Mouse (Mus musculus) heart, embryonic 13.5 days (tissue): Measurements from ENCODE around the gene Efcab2. TPM values are rescaled to one million over a fixed set of nuclear protein-coding genes. Genes with fewer than 3 reads are reported as not detected.
"Not testable (repeated sequence)": the region's sequence is repeated elsewhere in the genome, so short reads cannot be mapped to it uniquely, and the experiment has no call there.

ENCODE experiments used
- ATAC-seq: fragments of 200-750 bp; cut with Nextera tagmentation; 2 replicates; pipeline ENCODE4 v1.8.0; 2017; ENCODE audit warnings: moderate TSS enrichment; ENCODE audit not compliant: insufficient number of reproducible peaks, low FRiP score, low TSS enrichment; ENCODE audit errors: extremely low read depth
- H3K27ac ChIP-seq: fragments of 300-500 bp; sonication (generic); replicated peaks from 2 replicates; pipeline ENCODE4 v1.5.1; 2015; ENCODE audit warnings: moderate library complexity, mild to moderate bottlenecking, inconsistent platforms
- H3K27me3 ChIP-seq: fragments of 300-500 bp; sonication (generic); replicated peaks from 2 replicates; pipeline ENCODE4 v1.6.1; 2015; ENCODE audit warnings: mild to moderate bottlenecking, inconsistent platforms
- H3K36me3 ChIP-seq: fragments of 300-500 bp; sonication (generic); 2 replicates; pipeline ENCODE4 v1.6.1; 2015; ENCODE audit warnings: mild to moderate bottlenecking, inconsistent platforms
- H3K4me1 ChIP-seq: fragments of 300-500 bp; sonication (generic); 2 replicates; pipeline ENCODE4 v1.6.1; 2015; ENCODE audit warnings: inconsistent platforms
- H3K4me2 ChIP-seq: fragments of 300-500 bp; sonication (generic); 2 replicates; pipeline ENCODE4 v1.6.1; 2015; ENCODE audit warnings: inconsistent platforms, mild to moderate bottlenecking, moderate library complexity
- H3K4me3 ChIP-seq: fragments of 300-500 bp; sonication (generic); 2 replicates; pipeline ENCODE4 v1.5.1; 2015; ENCODE audit warnings: moderate library complexity, mild to moderate bottlenecking, inconsistent platforms
- H3K9ac ChIP-seq: fragments of 300-500 bp; sonication (generic); 2 replicates; pipeline ENCODE4 v1.6.1; 2015; ENCODE audit warnings: inconsistent platforms, mild to moderate bottlenecking, moderate library complexity
- H3K9me3 ChIP-seq: fragments of 300-500 bp; sonication (generic); 2 replicates; pipeline ENCODE4 v1.6.1; 2016; ENCODE audit warnings: inconsistent platforms
- whole genome bisulfite sequencing: fragments of 180-500 bp; shearing (Covaris S2); methylation state at CpG from one replicate; pipeline ENCODE4 v1.1.7; 2015; ENCODE audit warnings: mixed read lengths; 5-methylcytosine and 5-hydroxymethylcytosine counted together
- polyA plus RNA-seq: library from polyadenylated mRNA; unstranded; fragments of >200 nt; fragmentation: Nextera tagmentation; extraction: Ambion mirVana; gene quantifications from 2 replicates; pipeline ENCODE4 v1.2.1, GENCODE M21; 2015

The Efcab2 gene
- polyA plus RNA-seq, 1 experiment from 2014 or later: 12.3 TPM

- peak; percentile 81 for ATAC-seq
- WGBS: under 1% methylated on average over 23 of the region's 23 CpGs
- no peaks in the 10 kb centered on the region for H3K27me3 ChIP-seq
These were observed 407 bp upstream of the Efcab2 start for GRCm38 (mm10) chr1:178405445-178405911.

GRCm38 (mm10) chr1:178406765-178407645 is 1.1 kb downstream of the Efcab2 start:
- no peak for ATAC-seq
- WGBS: 61% methylated on average over 12 of the region's 12 CpGs
- no peaks in the 10 kb centered on the region for H3K36me3 ChIP-seq

More at GRCm38 (mm10) chr1:178405445-178405911, 407 bp upstream of the Efcab2 start:
- Histone ChIP-seq H3K36me3 (no peaks in the 10 kb centered on the region), H3K4me1 (peaks cover 8% of the 10 kb centered on the region), H3K9me3 (no peaks in the 10 kb centered on the region), H3K27ac (peak overlapping the region; percentile 100), H3K4me2 (peak overlapping the region; percentile 79), H3K9ac (peak overlapping the region; percentile 99), H3K4me3 (peak overlapping the region; percentile 84)

GRCm38 (mm10) chr1:178407651-178408050 is 1.8 kb downstream of the Efcab2 start:
- Histone ChIP-seq H3K27me3 (no peaks in the 10 kb centered on the region), H3K27ac (no peak overlapping the region), H3K4me2 (no peak overlapping the region), H3K36me3 (no peaks in the 10 kb centered on the region), H3K4me3 (no peak overlapping the region), H3K9me3 (no peaks in the 10 kb centered on the region), H3K4me1 (peaks cover 8% of the 10 kb centered on the region), H3K9ac (no peak overlapping the region)
- 79% methylated on average over 2 of the region's 2 CpGs for WGBS
- ATAC-seq: no peak

More at GRCm38 (mm10) chr1:178406765-178407645, 1.1 kb downstream of the Efcab2 start:
- Histone ChIP-seq H3K9me3 (no peaks in the 10 kb centered on the region), H3K4me1 (peaks cover 8% of the 10 kb centered on the region), H3K4me2 (peak overlapping the region; percentile 79), H3K9ac (peak overlapping the region; percentile 99), H3K27me3 (no peaks in the 10 kb centered on the region), H3K27ac (peak overlapping the region; percentile 100), H3K4me3 (peak overlapping the region; percentile 84)

- no peak for ATAC-seq
- no peaks in the 10 kb centered on the region for H3K36me3 ChIP-seq
- no peak overlapping the region for H3K9ac ChIP-seq
- H3K27ac ChIP-seq: peak overlapping the region; percentile 65
- no peaks in the 10 kb centered on the region for H3K27me3 ChIP-seq
- H3K4me1 ChIP-seq: peaks cover 8% of the 10 kb centered on the region
- H3K9me3 ChIP-seq: no peaks in the 10 kb centered on the region
- no peak overlapping the region for H3K4me3 ChIP-seq
- 25% methylated on average over 4 of the region's 4 CpGs for WGBS
- no peak overlapping the region for H3K4me2 ChIP-seq
These were observed 3.0 kb downstream of the Efcab2 start for GRCm38 (mm10) chr1:178408901-178409361.

GRCm38 (mm10) chr1:178413367-178413766 is 7.5 kb downstream of the Efcab2 start:
- not testable (repeated sequence) for H3K27ac ChIP-seq, H3K27me3 ChIP-seq, H3K36me3 ChIP-seq, H3K9me3 ChIP-seq, H3K4me2 ChIP-seq, ATAC-seq, H3K9ac ChIP-seq, H3K4me3 ChIP-seq, H3K4me1 ChIP-seq
- 79% methylated on average over 2 of the region's 2 CpGs for WGBS

- no peaks in the 10 kb centered on the region for H3K27me3 ChIP-seq
These were observed 13.7 kb downstream of the Efcab2 start for GRCm38 (mm10) chr1:178419608-178420007.

GRCm38 (mm10) chr1:178423662-178424061 is 17.8 kb downstream of the Efcab2 start:
- 85% methylated on average over 1 of the region's 1 CpGs for WGBS

More at GRCm38 (mm10) chr1:178419608-178420007, 13.7 kb downstream of the Efcab2 start:
- no peaks in the 10 kb centered on the region for H3K4me1 ChIP-seq
- H3K9me3 ChIP-seq: no peaks in the 10 kb centered on the region
- WGBS: 81% methylated on average over 2 of the region's 2 CpGs
- no peak overlapping the region for H3K4me3 ChIP-seq
- no peak overlapping the region for H3K4me2 ChIP-seq
- H3K9ac ChIP-seq: no peak overlapping the region
- H3K27ac ChIP-seq: no peak overlapping the region
- no peak for ATAC-seq
- H3K36me3 ChIP-seq: no peaks in the 10 kb centered on the region

GRCm38 (mm10) chr1:178431619-178432444 is 25.9 kb downstream of the Efcab2 start:
- Histone ChIP-seq H3K27me3 (no peaks in the 10 kb centered on the region), H3K9me3 (no peaks in the 10 kb centered on the region), H3K4me2 (no peak overlapping the region), H3K36me3 (no peaks in the 10 kb centered on the region), H3K4me1 (peaks cover 13% of the 10 kb centered on the region; the same call in 1 of the 2 replicates), H3K9ac (no peak overlapping the region), H3K27ac (no peak overlapping the region), H3K4me3 (no peak overlapping the region)
- no peak for ATAC-seq
- 74% methylated on average over 4 of the region's 4 CpGs for WGBS

More at GRCm38 (mm10) chr1:178423662-178424061, 17.8 kb downstream of the Efcab2 start:
- Histone ChIP-seq H3K9me3 (no peaks in the 10 kb centered on the region), H3K4me2 (no peak overlapping the region), H3K4me1 (no peaks in the 10 kb centered on the region), H3K9ac (no peak overlapping the region), H3K36me3 (no peaks in the 10 kb centered on the region), H3K27me3 (no peaks in the 10 kb centered on the region), H3K4me3 (no peak overlapping the region), H3K27ac (no peak overlapping the region)
- ATAC-seq: no peak

- no peaks in the 10 kb centered on the region for H3K27me3 ChIP-seq
- no peak overlapping the region for H3K4me3 ChIP-seq
- H3K9ac ChIP-seq: no peak overlapping the region
- no peak for ATAC-seq
- 78% methylated on average over 1 of the region's 1 CpGs for WGBS
- no peak overlapping the region for H3K27ac ChIP-seq
- H3K9me3 ChIP-seq: no peaks in the 10 kb centered on the region
- peaks cover 13% of the 10 kb centered on the region; the same call in 1 of the 2 replicates for H3K4me1 ChIP-seq
- no peaks in the 10 kb centered on the region for H3K36me3 ChIP-seq
- no peak overlapping the region for H3K4me2 ChIP-seq
These were observed 27.7 kb downstream of the Efcab2 start for GRCm38 (mm10) chr1:178433619-178434018.

GRCm38 (mm10) chr1:178444407-178444806 is 38.5 kb downstream of the Efcab2 start:
- 37% methylated on average over 3 of the region's 3 CpGs for WGBS
- no peak overlapping the region for H3K4me2 ChIP-seq

GRCm38 (mm10) chr1:178447036-178447435 is 41.2 kb downstream of the Efcab2 start:
- H3K36me3 ChIP-seq: no peaks in the 10 kb centered on the region
- ATAC-seq: no peak
- no peaks in the 10 kb centered on the region for H3K27me3 ChIP-seq
- H3K9ac ChIP-seq: no peak overlapping the region
- no peak overlapping the region for H3K27ac ChIP-seq
- WGBS: 92% methylated on average over 1 of the region's 1 CpGs
- H3K4me2 ChIP-seq: no peak overlapping the region
- no peak overlapping the region for H3K4me3 ChIP-seq
- no peaks in the 10 kb centered on the region for H3K9me3 ChIP-seq
- peaks cover 19% of the 10 kb centered on the region for H3K4me1 ChIP-seq

More at GRCm38 (mm10) chr1:178444407-178444806, 38.5 kb downstream of the Efcab2 start:
- Histone ChIP-seq H3K27ac (no peak overlapping the region), H3K9me3 (no peaks in the 10 kb centered on the region), H3K27me3 (no peaks in the 10 kb centered on the region), H3K9ac (no peak overlapping the region), H3K36me3 (no peaks in the 10 kb centered on the region), H3K4me3 (no peak overlapping the region), H3K4me1 (peaks cover 19% of the 10 kb centered on the region)
- no peak for ATAC-seq
